Mouse (Mus musculus): Measurements from ENCODE around the gene Rspo1. TPM values are rescaled to one million over a fixed set of nuclear protein-coding genes. Genes with fewer than 3 reads are reported as not detected.

Rspo1 gene
- polyA plus RNA-seq, 1 experiment, result 6.3 TPM

DNA sequence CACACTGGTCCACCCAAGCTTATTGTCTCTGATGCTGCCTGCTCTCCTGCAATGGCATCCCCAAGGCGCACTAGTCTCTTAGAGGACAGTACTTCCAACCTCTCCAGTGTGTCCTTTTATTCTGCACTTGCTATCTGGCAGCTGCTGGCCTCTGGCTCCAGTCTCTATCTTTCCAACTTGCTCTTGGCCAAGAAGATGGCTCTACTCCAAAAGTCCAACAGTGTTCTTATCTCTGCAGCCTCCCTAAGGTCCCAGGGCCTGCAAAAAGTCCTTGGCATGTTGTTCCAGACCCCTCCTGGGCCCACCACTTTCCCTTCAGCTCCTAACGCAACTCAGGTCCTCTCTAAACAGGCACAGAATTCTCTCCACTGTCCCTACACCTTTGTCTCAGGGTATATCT is 28.9 kb upstream of the Rspo1 start:
- TF ChIP-seq CTCF (IDR thresholded peaks at IDR 0.05; ENCODE audit: borderline replicate concordance, extremely low read depth, insufficient read depth, insufficient read length), result no peak
- TF ChIP-seq POLR2A (IDR thresholded peaks at IDR 0.05; ENCODE audit: borderline replicate concordance, extremely low read depth, insufficient read depth, insufficient read length, poor library complexity, severe bottlenecking), result no peak
- no peak for DNase-seq (ENCODE audit: low read depth)

- DNase-seq (ENCODE audit: low read depth), result no peak
Observed at GRCm38 (mm10) chr4:124959062-124959461, 27.2 kb upstream of the Rspo1 start.

DNA sequence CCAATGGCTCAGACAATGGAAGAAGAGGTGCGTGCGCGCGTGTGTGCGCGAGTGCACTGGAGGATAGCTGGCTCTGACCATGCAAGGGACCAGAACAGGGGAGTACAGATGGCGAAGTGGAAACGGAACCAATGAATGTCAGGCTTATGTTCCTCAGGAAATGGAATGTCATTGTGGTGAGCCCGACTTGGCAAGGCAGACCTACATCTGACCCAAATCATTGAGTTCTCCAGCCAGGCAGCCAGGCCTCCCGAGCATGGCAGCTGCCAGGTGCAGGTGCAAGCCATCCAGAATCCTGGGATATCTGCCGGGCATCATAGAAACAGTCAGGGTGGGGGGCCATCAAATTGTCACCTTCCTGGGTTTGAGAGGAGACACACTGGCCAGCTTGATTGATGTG is 25.3 kb upstream of the Rspo1 start:
- TF ChIP-seq POLR2A (IDR thresholded peaks at IDR 0.05; ENCODE audit: borderline replicate concordance, extremely low read depth, insufficient read depth, insufficient read length, poor library complexity, severe bottlenecking) (no peak), CTCF (IDR thresholded peaks at IDR 0.05; ENCODE audit: borderline replicate concordance, extremely low read depth, insufficient read depth, insufficient read length) (no peak)
- no peak for DNase-seq (ENCODE audit: low read depth)

More at GRCm38 (mm10) chr4:124959062-124959461, 27.2 kb upstream of the Rspo1 start:
- TF ChIP-seq CTCF (IDR thresholded peaks at IDR 0.05; ENCODE audit: borderline replicate concordance, extremely low read depth, insufficient read depth, insufficient read length), result no peak
- TF ChIP-seq POLR2A (IDR thresholded peaks at IDR 0.05; ENCODE audit: borderline replicate concordance, extremely low read depth, insufficient read depth, insufficient read length, poor library complexity, severe bottlenecking), result no peak

GRCm38 (mm10) chr4:124962576-124962975 is 23.7 kb upstream of the Rspo1 start:
- no peak for DNase-seq (ENCODE audit: low read depth)
- TF ChIP-seq CTCF (IDR thresholded peaks at IDR 0.05; ENCODE audit: borderline replicate concordance, extremely low read depth, insufficient read depth, insufficient read length), result no peak
- TF ChIP-seq POLR2A (IDR thresholded peaks at IDR 0.05; ENCODE audit: borderline replicate concordance, extremely low read depth, insufficient read depth, insufficient read length, poor library complexity, severe bottlenecking), result no peak

GRCm38 (mm10) chr4:124964912-124965599 is 21.2 kb upstream of the Rspo1 start:
- TF ChIP-seq CTCF (IDR thresholded peaks at IDR 0.05; ENCODE audit: borderline replicate concordance, extremely low read depth, insufficient read depth, insufficient read length) (no peak), POLR2A (IDR thresholded peaks at IDR 0.05; ENCODE audit: borderline replicate concordance, extremely low read depth, insufficient read depth, insufficient read length, poor library complexity, severe bottlenecking) (no peak)
- DNase-seq (ENCODE audit: low read depth), result peak; percentile 53

DNA sequence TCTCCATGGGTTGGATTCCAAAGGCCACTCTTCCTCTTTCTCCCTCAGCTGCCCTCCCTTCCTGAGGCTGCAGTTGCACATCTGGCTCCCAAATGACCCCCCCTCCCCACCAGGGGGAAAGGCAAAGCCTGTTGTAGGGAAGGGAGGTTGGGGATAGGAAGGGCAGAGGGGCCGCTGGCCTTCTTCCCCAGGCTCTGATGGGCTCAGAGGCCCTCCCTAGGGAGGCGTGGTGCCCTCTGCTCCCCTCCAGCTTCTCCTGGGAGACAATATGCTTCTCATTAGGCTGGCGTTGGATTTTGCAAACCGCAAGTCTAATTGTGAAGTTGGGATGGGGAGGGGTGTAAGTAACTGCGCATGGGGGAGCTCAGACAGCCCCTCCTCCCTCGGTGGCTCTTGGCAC is 17.5 kb upstream of the Rspo1 start:
- no peak for DNase-seq (ENCODE audit: low read depth)
- no peak for TF ChIP-seq POLR2A (IDR thresholded peaks at IDR 0.05; ENCODE audit: borderline replicate concordance, extremely low read depth, insufficient read depth, insufficient read length, poor library complexity, severe bottlenecking)

- TF ChIP-seq CTCF (IDR thresholded peaks at IDR 0.05; ENCODE audit: borderline replicate concordance, extremely low read depth, insufficient read depth, insufficient read length), result no peak
- TF ChIP-seq POLR2A (IDR thresholded peaks at IDR 0.05; ENCODE audit: borderline replicate concordance, extremely low read depth, insufficient read depth, insufficient read length, poor library complexity, severe bottlenecking), result no peak
- no peak for DNase-seq (ENCODE audit: low read depth)
Observed at GRCm38 (mm10) chr4:124969219-124969848, 16.9 kb upstream of the Rspo1 start.

DNA sequence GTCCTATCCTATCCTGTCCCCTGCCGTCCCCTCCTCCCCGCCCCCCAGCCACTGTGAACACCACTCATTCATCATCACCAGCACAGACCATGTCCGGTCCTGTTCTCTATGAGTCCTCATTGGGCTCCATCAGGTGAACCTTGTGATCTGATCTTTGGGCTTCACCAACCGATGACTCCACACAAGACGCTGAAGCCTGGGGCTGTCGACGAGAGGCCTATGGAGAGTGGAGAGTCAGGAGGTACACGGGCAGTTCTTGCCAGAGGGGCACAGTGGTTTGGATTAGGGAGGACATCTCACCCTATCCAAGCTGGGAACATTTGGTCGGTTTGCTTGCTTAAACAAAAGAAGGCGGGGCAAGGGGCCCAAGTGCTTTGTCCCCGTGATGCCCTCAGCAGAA is 16.0 kb upstream of the Rspo1 start:
- TF ChIP-seq CTCF (IDR thresholded peaks at IDR 0.05; ENCODE audit: borderline replicate concordance, extremely low read depth, insufficient read depth, insufficient read length), result no peak
- TF ChIP-seq POLR2A (IDR thresholded peaks at IDR 0.05; ENCODE audit: borderline replicate concordance, extremely low read depth, insufficient read depth, insufficient read length, poor library complexity, severe bottlenecking), result no peak
- no peak for DNase-seq (ENCODE audit: low read depth)

- peak; percentile 70 for DNase-seq (ENCODE audit: low read depth)
Observed at GRCm38 (mm10) chr4:124970677-124971076, 15.6 kb upstream of the Rspo1 start.

GRCm38 (mm10) chr4:124971094-124971493 is 15.1 kb upstream of the Rspo1 start:
- DNase-seq (ENCODE audit: low read depth), result no peak
- no peak for TF ChIP-seq POLR2A (IDR thresholded peaks at IDR 0.05; ENCODE audit: borderline replicate concordance, extremely low read depth, insufficient read depth, insufficient read length, poor library complexity, severe bottlenecking)
- no peak for TF ChIP-seq CTCF (IDR thresholded peaks at IDR 0.05; ENCODE audit: borderline replicate concordance, extremely low read depth, insufficient read depth, insufficient read length)

More at GRCm38 (mm10) chr4:124970677-124971076, 15.6 kb upstream of the Rspo1 start:
- TF ChIP-seq CTCF (IDR thresholded peaks at IDR 0.05; ENCODE audit: borderline replicate concordance, extremely low read depth, insufficient read depth, insufficient read length), result no peak
- TF ChIP-seq POLR2A (IDR thresholded peaks at IDR 0.05; ENCODE audit: borderline replicate concordance, extremely low read depth, insufficient read depth, insufficient read length, poor library complexity, severe bottlenecking), result no peak

- TF ChIP-seq CTCF (IDR thresholded peaks at IDR 0.05; ENCODE audit: borderline replicate concordance, extremely low read depth, insufficient read depth, insufficient read length) (no peak), POLR2A (IDR thresholded peaks at IDR 0.05; ENCODE audit: borderline replicate concordance, extremely low read depth, insufficient read depth, insufficient read length, poor library complexity, severe bottlenecking) (no peak)
Observed at GRCm38 (mm10) chr4:124972316-124972715, 13.9 kb upstream of the Rspo1 start.

GRCm38 (mm10) chr4:124973296-124973695 is 12.9 kb upstream of the Rspo1 start:
- TF ChIP-seq POLR2A (IDR thresholded peaks at IDR 0.05; ENCODE audit: borderline replicate concordance, extremely low read depth, insufficient read depth, insufficient read length, poor library complexity, severe bottlenecking) (no peak), CTCF (IDR thresholded peaks at IDR 0.05; ENCODE audit: borderline replicate concordance, extremely low read depth, insufficient read depth, insufficient read length) (no peak)
- DNase-seq (ENCODE audit: low read depth), result peak; percentile 35

More at GRCm38 (mm10) chr4:124972316-124972715, 13.9 kb upstream of the Rspo1 start:
- DNase-seq (ENCODE audit: low read depth), result no peak

Data from brain, embryonic 14.5 days (tissue).